Mouse (Mus musculus) A20 (cell line): ENCODE data around the gene Atg13.

ENCODE experiments used
- DNase-seq: peaks from one replicate; pipeline ENCODE4 v3.0.0-alpha.2; 2011; ENCODE audit warnings: low read depth, low spot score

Atg13 gene

DNA sequence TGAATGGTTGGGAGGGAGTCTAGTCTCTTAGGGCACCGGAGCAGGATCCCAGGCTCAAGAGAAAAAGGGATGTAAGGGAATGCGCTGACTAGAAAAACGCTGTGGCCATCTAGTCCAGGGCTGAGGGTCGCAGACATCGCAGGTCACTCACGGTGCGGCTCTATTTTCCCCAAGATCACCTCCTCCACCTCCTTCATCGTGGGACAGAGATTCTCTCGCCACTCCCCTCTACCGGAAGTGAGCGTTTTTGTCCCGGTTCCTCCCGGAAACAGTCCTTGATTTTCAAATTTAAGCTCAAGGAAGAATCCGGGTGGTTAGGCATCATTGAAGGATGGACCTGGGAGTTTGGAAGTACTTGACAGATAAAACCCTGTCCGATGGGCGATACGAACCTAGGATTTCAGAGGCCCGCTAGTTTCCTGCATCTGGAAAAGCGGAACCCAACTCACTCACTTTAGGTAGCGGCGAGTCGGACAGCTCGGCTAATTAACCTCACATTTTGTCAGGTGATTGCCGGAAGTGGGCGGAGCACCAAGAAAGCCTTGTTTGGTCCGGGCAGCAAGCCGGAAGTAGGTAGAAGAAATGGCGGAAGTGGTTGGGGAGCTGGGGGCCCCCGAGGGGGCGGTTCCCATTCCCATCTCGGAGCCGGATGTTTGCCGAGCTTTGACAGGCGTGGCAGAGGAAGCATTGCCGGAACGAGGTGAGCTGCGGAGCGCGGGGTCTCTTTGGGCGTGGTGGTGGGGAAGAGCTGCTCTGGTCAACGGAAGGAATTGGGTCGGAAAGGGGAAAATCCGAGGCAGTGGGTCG is 60.6 kb downstream of the Atg13 start, which contains the start of the genes Zfp408 and Arhgap1:
Gene Zfp408 (minus strand): TSS at position 239 of the 807 bp plus-strand sequence.
Gene Arhgap1 (plus strand): TSS at position 308 of the 807 bp plus-strand sequence.
- DNase-seq: peak; percentile 99

DNA sequence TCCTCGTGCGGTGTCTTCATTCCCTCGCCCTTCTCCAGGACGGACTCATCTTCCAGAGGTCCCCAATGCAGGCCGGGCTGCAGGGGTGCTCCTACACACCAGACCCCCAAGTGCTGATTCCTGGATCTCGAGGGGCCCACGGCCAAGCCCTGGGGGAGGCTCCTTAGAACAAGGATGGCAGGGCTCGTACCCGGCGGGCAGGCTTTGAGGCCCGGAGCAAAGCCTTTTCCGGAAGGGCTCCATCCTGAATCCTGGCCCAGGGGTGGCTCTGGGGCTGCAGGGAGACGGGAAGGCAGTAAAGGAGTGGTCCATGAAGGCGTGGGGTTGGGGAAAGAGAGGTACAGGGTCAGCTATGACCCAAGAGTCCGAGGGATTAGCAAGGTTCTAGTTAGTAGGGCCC is 61.2 kb downstream of the Atg13 start:
- DNase-seq: no peak

DNA sequence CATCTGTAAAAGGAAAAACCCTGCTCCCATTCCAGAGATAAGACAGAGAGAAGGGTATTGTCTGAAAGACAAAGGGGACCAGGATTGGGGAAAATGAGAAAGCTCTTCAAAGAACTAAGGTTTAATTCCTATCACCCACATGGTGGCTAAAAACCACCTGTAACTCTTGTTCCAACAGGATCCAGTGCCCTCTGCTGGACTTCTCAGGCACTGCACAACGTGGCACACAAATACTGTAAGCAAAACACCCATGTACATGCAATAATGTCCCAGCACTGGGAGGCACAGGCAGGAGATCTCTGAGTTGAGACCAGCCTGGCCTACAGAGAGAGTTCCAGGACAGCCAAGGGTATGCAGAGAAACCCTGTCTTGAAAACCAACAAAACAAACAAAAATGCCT is 63.6 kb downstream of the Atg13 start:
- DNase-seq: peak; percentile 72

DNA sequence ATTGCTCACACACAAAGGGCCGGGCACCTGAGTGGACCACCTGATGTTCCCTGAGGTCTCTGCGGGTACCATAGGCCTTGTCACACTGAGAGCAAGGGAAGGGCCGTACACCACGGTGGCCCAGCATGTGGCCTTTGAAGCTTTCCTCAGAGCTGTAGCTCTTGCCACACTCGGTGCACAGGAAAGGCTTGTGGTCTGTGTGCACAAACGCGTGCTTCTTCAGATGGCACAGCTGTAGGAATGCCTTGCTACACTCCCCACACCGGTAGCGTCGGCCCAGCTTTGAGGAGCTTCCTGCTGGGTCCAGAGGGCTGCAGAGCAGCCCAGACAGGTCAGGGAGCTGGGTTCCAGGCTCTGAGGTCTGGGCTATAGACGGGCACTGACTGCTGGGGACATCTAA is 64.6 kb downstream of the Atg13 start:
- DNase-seq: no peak

DNA sequence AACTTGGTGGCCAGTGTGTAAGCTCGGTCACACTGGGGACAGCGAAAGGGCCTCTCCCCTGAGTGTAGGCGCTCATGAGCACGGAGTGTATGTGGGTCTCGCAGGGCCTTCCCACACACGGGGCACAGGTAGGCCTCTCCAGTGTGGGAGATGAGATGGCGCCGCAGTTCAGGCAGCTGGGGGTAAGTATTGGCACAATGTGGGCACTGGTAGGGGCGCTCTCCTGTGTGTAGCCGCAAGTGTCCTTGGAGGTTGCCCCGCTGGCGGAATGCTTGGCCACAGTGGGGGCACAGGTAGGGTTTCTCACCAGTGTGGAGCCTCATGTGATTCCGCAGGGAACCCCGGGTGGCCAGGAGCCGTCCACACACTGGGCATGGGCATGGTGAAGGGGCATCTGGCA is 65.0 kb downstream of the Atg13 start:
- no peak for DNase-seq

DNA sequence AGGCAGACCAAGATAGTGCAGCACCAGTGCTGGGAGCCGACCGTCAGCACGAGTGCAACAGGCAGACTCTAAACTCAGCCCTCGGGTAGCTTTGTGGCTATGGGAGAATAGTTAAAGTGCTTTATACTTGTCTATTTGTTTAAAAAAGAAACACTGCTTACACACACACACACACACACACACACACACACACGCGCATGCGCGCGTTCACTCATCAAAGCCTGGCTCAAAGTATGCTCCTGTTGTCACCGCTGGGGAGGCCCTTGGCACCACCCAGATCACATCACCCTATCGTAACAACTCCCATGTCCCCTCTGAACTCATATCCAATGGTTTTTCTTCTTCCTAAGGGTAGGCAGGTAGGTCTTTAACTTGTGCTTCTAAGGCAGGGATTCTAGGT is 66.4 kb downstream of the Atg13 start:
- DNase-seq: no peak

DNA sequence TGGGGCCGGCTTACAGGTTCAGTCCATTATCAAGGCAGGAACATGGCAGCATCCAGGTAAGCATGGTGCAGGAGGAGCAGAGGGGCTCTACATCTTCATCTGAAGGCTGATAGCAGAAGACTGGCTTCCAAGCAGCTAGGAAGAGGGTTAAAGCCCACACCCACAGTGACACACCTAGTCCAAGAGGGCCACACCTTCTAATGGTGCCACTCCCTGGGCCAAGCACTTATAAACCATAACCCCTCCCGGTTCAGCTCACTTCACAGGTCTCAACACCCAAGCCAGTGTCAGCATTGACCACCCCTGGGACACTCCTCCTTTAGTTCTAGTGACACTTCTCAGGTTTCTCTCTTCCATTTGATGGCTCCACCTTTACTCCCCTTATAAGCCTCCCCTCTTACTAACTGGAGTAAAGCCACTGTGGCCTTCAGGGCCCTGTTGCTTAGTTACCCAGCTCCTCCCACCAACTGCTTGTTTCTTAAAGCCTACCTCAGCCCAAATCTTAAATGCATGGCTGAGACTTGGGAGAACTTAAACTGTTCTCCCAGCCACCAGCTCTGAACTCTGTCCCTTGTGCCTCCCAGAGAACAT is 67.5 kb downstream of the Atg13 start:
- no peak for DNase-seq

DNA sequence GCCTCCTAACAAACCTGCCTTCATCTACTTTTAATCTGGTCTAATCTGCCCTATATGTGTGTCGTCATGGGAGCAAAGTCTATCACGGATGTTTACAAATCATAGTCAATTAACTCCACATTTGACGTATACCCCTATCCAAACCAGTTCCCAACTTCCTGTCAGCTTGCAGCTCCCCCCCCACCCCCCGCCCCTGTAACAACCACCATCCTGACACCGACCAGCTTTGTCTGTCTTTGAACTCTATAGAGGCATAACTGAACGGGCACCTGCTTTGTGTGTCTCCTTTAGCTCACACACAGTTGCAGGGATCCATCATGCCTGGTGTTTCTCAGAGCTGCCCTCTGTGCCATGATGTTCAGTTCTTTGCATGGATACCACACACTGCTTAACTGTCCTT is 71.4 kb downstream of the Atg13 start:
- no peak for DNase-seq

DNA sequence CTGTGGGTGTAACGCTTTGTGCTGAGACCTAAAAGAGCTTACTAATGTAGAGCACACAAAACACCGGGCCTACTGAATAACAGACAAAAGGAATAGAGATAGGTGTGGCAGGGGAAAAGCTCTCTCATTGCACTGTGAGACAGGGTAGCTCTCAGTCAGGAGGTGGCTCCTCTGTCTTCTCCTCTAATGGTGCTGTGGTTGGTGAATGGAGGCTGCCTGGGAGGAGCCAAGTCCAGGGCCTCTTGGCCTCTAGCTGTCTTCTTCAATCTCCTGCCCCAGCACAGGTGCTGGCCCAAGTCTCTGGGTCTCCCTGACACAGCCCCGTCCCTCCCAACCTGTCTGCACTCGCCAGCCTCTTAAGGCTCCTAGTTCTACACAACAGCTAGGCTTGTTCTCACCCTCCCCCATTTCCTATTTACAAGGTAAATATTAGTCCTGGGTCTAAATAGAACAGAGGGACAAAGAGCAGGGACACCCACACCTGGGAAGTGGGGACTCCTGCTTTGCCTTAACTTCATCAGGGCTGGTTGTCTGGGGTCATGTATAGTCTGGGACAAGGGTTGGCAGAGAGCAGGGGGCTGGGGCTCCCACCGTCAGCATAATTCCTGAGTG is 73.5 kb downstream of the Atg13 start:
- no peak for DNase-seq

DNA sequence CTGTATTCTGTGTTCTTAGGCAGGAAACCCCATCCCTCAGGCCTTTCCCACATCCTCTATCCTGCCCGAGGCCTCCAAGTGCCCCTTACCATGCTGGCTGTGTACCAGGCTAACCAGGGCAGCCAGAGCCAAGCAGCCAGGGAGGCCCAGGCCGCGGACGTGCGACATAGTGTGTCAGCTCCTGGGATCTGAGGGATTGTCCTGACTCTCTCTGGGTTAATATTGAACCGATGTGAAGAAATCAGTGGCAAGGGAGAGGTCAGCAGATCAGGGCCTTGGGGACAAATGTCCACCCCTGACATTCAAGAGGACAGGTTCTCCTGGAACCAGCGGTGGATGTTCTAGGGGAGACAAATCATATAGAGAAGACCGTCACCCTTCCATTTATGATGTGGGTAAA is 74.1 kb downstream of the Atg13 start, which contains the start of gene F2:
Gene F2 (minus strand): TSS at position 186 of the 400 bp plus-strand sequence.
- no peak for DNase-seq

DNA sequence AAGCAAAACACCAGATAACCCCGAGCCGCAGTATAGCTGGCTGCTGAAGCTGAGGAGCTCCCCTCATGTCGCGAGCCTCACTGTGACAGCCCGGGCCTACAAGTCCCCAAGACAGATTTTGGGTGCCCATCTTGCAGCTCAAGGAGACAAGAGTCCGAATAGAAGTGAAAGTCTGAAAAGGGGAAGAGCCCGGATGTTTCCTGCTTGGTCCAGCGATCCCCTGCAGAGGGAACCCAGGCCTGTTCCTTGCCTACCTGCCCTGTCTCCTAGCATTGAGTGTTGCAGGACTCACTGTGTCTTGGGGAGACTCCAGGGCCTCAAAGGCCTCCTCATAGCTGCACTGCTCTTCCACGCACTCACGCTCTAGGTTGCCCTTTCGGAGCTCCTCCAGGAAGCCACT is 74.9 kb downstream of the Atg13 start:
- peak; percentile 23 for DNase-seq

DNA sequence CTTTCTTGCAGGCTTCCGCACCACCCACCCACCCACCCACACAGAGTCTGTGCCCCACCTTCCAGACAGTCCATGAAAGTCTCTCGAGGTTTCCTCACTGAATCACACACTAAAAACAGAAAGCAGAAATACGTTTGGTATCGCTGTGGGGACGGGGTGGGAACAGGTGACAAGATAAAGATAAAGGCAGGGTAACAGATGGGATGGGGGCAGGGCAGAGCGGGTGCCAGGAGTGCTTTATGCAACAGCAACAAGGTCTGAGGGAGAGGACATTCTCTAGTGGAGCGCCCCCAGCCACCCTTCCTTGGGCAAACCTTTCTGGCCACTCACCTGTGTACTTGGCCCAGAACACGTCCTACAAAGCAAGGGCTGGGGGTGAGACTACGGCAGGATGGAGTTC is 75.5 kb downstream of the Atg13 start:
- peak; percentile 31 for DNase-seq

DNA sequence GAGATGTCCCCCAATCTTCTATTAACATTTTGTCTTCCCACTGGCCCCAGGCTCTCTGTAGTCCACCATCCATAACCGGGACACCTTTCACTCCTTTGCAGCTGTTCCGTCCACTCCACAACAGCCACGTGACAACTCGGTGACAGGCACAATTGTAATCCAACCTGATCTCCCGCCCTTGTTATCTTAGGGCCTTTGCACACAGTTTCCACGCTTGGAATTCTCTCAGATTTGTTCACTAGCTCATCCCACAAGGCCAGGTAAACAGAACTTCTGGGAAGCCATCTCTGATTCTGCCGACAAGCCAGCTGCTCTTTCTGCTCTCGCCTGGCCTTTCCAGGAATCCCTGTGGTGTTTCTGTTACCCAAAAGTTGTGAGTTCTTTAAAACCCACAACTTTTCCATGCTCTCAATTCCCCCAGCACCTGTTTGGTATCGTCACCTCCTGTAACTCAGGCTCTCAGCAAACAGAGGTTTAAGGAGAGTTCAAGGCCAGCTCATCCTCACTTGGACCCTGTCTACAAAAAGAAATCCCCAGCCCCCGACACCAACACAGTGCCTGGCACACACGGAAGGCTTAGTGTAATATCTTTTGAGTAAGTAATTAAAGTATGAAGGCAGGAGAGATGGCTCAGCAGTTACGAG is 76.9 kb downstream of the Atg13 start:
- no peak for DNase-seq

DNA sequence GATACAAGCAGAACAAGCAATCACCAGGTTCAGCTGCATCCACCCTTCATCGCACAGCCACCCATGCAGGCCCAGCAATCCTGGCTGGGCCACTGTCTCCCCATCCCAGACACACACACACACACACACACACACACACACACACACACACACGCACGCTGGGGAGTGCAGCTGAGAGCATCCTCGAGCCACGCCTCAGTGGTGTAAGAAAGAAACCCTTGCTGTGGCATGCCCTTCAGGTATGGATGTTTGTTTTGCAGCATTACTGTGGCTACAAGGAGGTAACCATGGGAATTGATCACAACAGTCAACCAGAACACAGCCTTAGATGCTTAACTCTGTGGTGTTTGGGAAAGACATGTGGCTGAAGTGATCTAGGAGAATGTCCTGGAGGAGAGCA is 78.1 kb downstream of the Atg13 start:
- DNase-seq: no peak

DNA sequence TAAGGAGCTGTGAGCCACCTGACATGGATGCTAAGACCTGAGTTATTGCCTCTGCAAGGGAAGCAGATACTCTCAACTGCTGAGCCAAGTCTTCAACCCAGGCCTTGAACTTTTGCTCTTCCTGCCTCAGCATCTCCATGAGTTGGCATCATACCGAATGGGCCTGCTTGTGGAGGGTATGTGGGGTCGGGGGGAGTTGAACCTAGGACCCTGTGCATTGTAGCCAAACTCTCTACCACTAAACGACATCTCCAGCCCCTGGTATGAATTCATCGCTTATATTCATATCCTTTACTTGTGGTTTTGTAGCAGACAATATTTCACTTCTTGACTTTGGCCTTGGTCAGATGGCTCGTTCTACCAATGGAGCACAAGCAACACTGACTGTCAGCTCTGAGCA is 78.5 kb downstream of the Atg13 start:
- DNase-seq: no peak

DNA sequence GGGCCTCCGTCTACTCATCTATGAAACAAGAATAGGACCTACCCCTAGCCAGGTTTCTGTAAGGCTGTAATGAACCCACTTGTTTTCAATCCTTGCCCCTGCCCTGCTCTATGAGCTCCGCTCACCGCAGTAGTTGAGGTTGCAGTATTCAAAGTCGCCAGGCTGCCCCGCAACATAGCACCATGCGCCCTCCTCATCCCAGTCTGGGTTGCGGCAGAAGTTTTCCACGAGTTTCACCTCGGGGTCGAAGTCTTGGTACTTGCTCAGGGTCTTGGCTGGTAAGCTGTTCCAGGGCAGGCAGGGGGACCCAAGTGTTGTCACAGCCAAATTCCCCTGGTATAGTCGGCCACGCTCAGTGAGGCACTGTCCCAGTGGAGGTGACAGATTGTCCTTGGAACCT is 80.0 kb downstream of the Atg13 start:
- DNase-seq: no peak

DNA sequence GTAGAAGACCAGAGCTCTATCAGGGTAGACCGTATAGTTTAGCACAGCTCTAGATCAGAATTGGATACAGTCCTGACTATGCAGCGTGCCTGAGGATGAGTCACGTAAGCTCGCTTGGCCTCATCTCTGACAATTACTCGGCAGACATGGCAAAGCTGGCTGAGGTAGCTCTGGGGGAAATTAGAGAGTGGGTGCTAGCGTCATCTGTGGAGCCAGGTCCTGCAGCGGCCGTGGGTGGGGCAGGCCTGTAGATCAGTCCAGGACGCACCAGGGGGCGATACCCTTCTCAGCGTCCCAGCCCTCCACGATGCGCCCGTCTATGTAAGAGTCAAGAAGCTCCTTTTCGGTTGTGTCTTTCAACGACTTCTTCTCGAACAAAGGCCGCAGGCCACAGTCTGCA is 80.7 kb downstream of the Atg13 start:
- no peak for DNase-seq

DNA sequence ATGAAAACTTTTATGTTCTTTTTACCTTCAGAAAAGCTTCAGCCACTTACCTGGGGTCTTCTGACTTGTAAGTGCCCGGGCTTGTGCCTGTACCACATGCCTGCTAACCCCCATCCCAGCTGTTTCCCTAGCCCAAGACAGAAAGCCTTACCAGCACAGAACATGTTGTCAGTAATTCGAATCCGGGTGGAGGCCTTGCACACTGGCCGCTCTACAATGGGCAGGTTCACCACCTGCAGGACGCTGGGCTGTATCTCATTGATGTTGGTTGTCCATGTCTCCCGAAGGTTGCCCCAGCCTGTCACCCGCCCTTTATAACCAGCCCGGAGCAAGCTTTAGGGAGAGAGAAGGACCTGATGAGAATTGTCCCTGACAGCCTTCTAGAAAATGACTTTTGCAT is 82.2 kb downstream of the Atg13 start:
- DNase-seq: no peak

DNA sequence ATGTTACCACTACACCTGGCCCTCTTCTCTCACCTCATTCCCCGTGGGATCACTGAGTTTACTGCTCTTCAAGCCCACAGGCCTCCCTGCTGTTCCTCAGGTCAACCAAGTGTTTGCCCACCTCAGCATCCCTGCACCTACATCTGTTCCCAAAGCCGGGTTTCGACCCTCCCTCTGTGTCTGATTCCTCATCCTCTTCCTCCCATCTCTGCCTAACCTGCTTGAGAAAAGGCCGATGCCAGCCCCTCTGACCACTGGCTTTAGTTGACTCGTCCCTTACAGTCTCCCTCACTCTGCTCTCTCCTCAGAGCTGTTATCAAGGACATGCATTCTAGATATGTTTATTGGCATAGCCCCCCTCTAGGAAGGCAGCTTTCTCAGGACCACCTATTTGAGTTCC is 82.9 kb downstream of the Atg13 start:
- DNase-seq: no peak
